In genomic region chr7:64631781-64632351, GRCm38 (mm10) we compare ENCODE assay signal across 11 mouse cellular contexts.
A peak's percentile ranks its signal among the peaks of the same experiment; 100 is the strongest.
DNase-seq lines count a peak whose midpoint lies in the region; ATAC-seq lines count a peak whose summit lies in the region.
"Had no signal": no experiment of that assay in that cellular context is flagged by ENCODE, and none has a peak within 500 bp of the region (broad histone marks: within the 10 kb centered on the region; RNA-seq: fewer than 3 reads in every experiment).

No protein-coding gene starts in this region.

- H3K4me3 ChIP-seq in hindbrain, embryonic 10.5 days = no peak overlapping the region
- H3K4me3 ChIP-seq in hindbrain, embryonic 16.5 days (ENCODE audit: low read length) = no peak overlapping the region
- H3K4me3 ChIP-seq in embryonic facial prominence, embryonic 15.5 days (replicated peaks) = no peak overlapping the region
- no peak overlapping the region for H3K4me3 ChIP-seq in midbrain, embryonic 15.5 days
- H3K4me3 ChIP-seq in forebrain, embryonic 14.5 days (ENCODE audit: low read depth, low read length) = no peak overlapping the region
- H3K4me3 ChIP-seq: gastrocnemius, adult 2 months had no signal

- H3K36me3 ChIP-seq in hindbrain, embryonic 10.5 days = 0 out of 2 replicates have a peak, but pooled peaks cover 7% of the 10 kb centered on the region
- no peaks in the 10 kb centered on the region for H3K36me3 ChIP-seq in hindbrain, embryonic 16.5 days (ENCODE audit: control insufficient read depth, insufficient read depth, low read length)
- H3K36me3 ChIP-seq in embryonic facial prominence, embryonic 15.5 days = no peaks in the 10 kb centered on the region
- H3K36me3 ChIP-seq in midbrain, embryonic 15.5 days (replicated peaks) = no peaks in the 10 kb centered on the region
- H3K36me3 ChIP-seq in forebrain, embryonic 14.5 days (ENCODE audit: control insufficient read depth, insufficient read depth, low read length) = no peaks in the 10 kb centered on the region

- no peak for ATAC-seq in hindbrain, embryonic 16.5 days
- peak; percentile 61; the same call in 1 of the 2 replicates for ATAC-seq in embryonic facial prominence, embryonic 15.5 days (ENCODE audit: insufficient number of reproducible peaks, low FRiP score, low TSS enrichment, low read depth)
- no peak for ATAC-seq in midbrain, embryonic 15.5 days (replicated peaks)
- no peak for ATAC-seq in forebrain, embryonic 14.5 days

- no peak for DNase-seq in hindbrain, embryonic 10.5 days (ENCODE audit: low spot score)
- DNase-seq in left cerebral cortex, adult 9 months (ENCODE audit: low spot score in 2 of 2) = peak; percentile 43 to 77
- DNase-seq in spleen, postnatal 14 days (ENCODE audit: low spot score in 2 of 2) = no peak
- no peak for DNase-seq in adipocyte (ENCODE audit: low spot score)
- DNase-seq in forebrain, embryonic 14.5 days (ENCODE audit: low spot score) = no peak
- DNase-seq: gastrocnemius, adult 2 months; heart, postnatal 36 days; thymus, postnatal 36 days had no signal

- 50% methylated on average over 6 of the region's 6 CpGs for WGBS in hindbrain, embryonic 10.5 days
- whole genome bisulfite sequencing in hindbrain, embryonic 16.5 days = 43% methylated on average over 6 of the region's 6 CpGs
- 27% methylated on average over 6 of the region's 6 CpGs for WGBS in embryonic facial prominence, embryonic 15.5 days
- WGBS in midbrain, embryonic 15.5 days = 36% methylated on average over 6 of the region's 6 CpGs
- 58% methylated on average over 6 of the region's 6 CpGs for WGBS in forebrain, embryonic 14.5 days

- peaks cover 2% of the 10 kb centered on the region; the same call in 1 of the 2 replicates for H3K9me3 ChIP-seq in hindbrain, embryonic 10.5 days
- no peaks in the 10 kb centered on the region for H3K9me3 ChIP-seq in hindbrain, embryonic 16.5 days (ENCODE audit: control insufficient read depth, low read length)
- no peaks in the 10 kb centered on the region for H3K9me3 ChIP-seq in embryonic facial prominence, embryonic 15.5 days (replicated peaks)
- no peaks in the 10 kb centered on the region for H3K9me3 ChIP-seq in midbrain, embryonic 15.5 days
- no peaks in the 10 kb centered on the region for H3K9me3 ChIP-seq in forebrain, embryonic 14.5 days (replicated peaks; ENCODE audit: control insufficient read depth, low read length)

- H3K4me2 ChIP-seq in hindbrain, embryonic 16.5 days (ENCODE audit: low read length) = no peak overlapping the region
- no peak overlapping the region for H3K4me2 ChIP-seq in embryonic facial prominence, embryonic 15.5 days (replicated peaks)
- H3K4me2 ChIP-seq in midbrain, embryonic 15.5 days = no peak overlapping the region
- no peak overlapping the region for H3K4me2 ChIP-seq in forebrain, embryonic 14.5 days (ENCODE audit: low read length)

- no peak overlapping the region for H3K9ac ChIP-seq in hindbrain, embryonic 16.5 days (ENCODE audit: low read depth, low read length)
- H3K9ac ChIP-seq in embryonic facial prominence, embryonic 15.5 days = no peak overlapping the region
- H3K9ac ChIP-seq in midbrain, embryonic 15.5 days = no peak overlapping the region
- no peak overlapping the region for H3K9ac ChIP-seq in forebrain, embryonic 14.5 days (ENCODE audit: low read length)

- peaks cover 53% of the 10 kb centered on the region for H3K4me1 ChIP-seq in hindbrain, embryonic 10.5 days (replicated peaks)
- peaks cover 41% of the 10 kb centered on the region for H3K4me1 ChIP-seq in hindbrain, embryonic 16.5 days (ENCODE audit: control insufficient read depth, insufficient read depth, low read depth, low read length)
- H3K4me1 ChIP-seq in embryonic facial prominence, embryonic 15.5 days = peaks cover 5% of the 10 kb centered on the region; the same call in 1 of the 2 replicates
- H3K4me1 ChIP-seq in midbrain, embryonic 15.5 days = peaks cover 47% of the 10 kb centered on the region
- peaks cover 9% of the 10 kb centered on the region for H3K4me1 ChIP-seq in forebrain, embryonic 14.5 days (ENCODE audit: control insufficient read depth, insufficient read depth, low read length)

- H3K27me3 ChIP-seq in hindbrain, embryonic 10.5 days (ENCODE audit: insufficient read depth, poor library complexity, severe bottlenecking) = no peaks in the 10 kb centered on the region
- H3K27me3 ChIP-seq in hindbrain, embryonic 16.5 days (replicated peaks; ENCODE audit: control insufficient read depth, insufficient read depth, low read length) = no peaks in the 10 kb centered on the region
- H3K27me3 ChIP-seq in embryonic facial prominence, embryonic 15.5 days = no peaks in the 10 kb centered on the region
- no peaks in the 10 kb centered on the region for H3K27me3 ChIP-seq in midbrain, embryonic 15.5 days (replicated peaks)
- H3K27me3 ChIP-seq in forebrain, embryonic 14.5 days (replicated peaks; ENCODE audit: control insufficient read depth, insufficient read depth, low read length) = no peaks in the 10 kb centered on the region

- H3K27ac ChIP-seq in hindbrain, embryonic 10.5 days = peak overlapping the region; percentile 84
- no peak overlapping the region for H3K27ac ChIP-seq in hindbrain, embryonic 16.5 days (ENCODE audit: low read depth, low read length)
- 0 out of 2 replicates have a peak overlapping the region, but pooled peaks have one; percentile 34 for H3K27ac ChIP-seq in embryonic facial prominence, embryonic 15.5 days (replicated peaks)
- H3K27ac ChIP-seq in midbrain, embryonic 15.5 days = peak overlapping the region; percentile 50; the same call in 1 of the 2 replicates
- no peak overlapping the region for H3K27ac ChIP-seq in forebrain, embryonic 14.5 days (ENCODE audit: low read depth, low read length)
- H3K27ac ChIP-seq: gastrocnemius, adult 2 months had no signal

Comparison
In these comparisons a context has a peak if more than half of its experiments do, and no peak if none do; other contexts are left out.
1. H3K27ac ChIP-seq: peak in hindbrain, embryonic 10.5 days (single experiment), embryonic facial prominence, embryonic 15.5 days (single experiment) and midbrain, embryonic 15.5 days (single experiment); none in hindbrain, embryonic 16.5 days (single experiment) and forebrain, embryonic 14.5 days (single experiment).
2. DNase-seq: peak in left cerebral cortex, adult 9 months (2 of 2); none in hindbrain, embryonic 10.5 days (single experiment), spleen, postnatal 14 days (0 of 2), adipocyte (single experiment) and forebrain, embryonic 14.5 days (single experiment).